Mouse (Mus musculus) C2C12 (cell line): ENCODE data around the gene Doc2b. TPM values are rescaled to one million over a fixed set of nuclear protein-coding genes. Genes with fewer than 3 reads are reported as not detected.

Experiments
- H3K27me3 ChIP-seq: one replicate; pipeline ENCODE4 v1.6.1; 2011; ENCODE audit not compliant: control insufficient read depth, insufficient read depth, insufficient read length
- H3K36me3 ChIP-seq: one replicate; pipeline ENCODE4 v1.6.1; 2011; ENCODE audit not compliant: control insufficient read depth, insufficient read depth
- H3K4me3 ChIP-seq: one replicate; pipeline ENCODE4 v1.5.1; 2011; ENCODE audit warnings: mild to moderate bottlenecking, control low read depth; ENCODE audit not compliant: poor library complexity, insufficient read depth, severe bottlenecking
- H3K79me2 ChIP-seq: one replicate; pipeline ENCODE4 v1.6.1; 2011; ENCODE audit not compliant: control insufficient read depth, insufficient read depth
- H3K79me3 ChIP-seq: one replicate; pipeline ENCODE4 v1.6.1; 2011; ENCODE audit warnings: low read depth, control low read depth
- H3ac ChIP-seq: one replicate; pipeline ENCODE3; 2011; ENCODE audit warnings: low read depth; ENCODE audit not compliant: control insufficient read depth, insufficient read length
- CEBPB ChIP-seq: IDR thresholded peaks from one replicate; pipeline ENCODE4 v1.6.1; 2011; ENCODE audit warnings: low read depth, mild to moderate bottlenecking, control low read depth, moderate library complexity
- CTCF ChIP-seq: IDR thresholded peaks from one replicate; pipeline ENCODE4 v1.5.1; 2011; ENCODE audit not compliant: control insufficient read depth, insufficient read depth, insufficient read length
- FOSL1 ChIP-seq: IDR thresholded peaks from one replicate; pipeline ENCODE4 v1.8.0; 2011; ENCODE audit warnings: mild to moderate bottlenecking, low read length; ENCODE audit not compliant: poor library complexity, insufficient read depth, severe bottlenecking
- MAX ChIP-seq: IDR thresholded peaks from one replicate; pipeline ENCODE4 v1.6.1; 2011; ENCODE audit warnings: mild to moderate bottlenecking, control low read depth
- MYOD1 ChIP-seq: IDR thresholded peaks from one replicate; pipeline ENCODE4 v1.6.1; 2011; ENCODE audit warnings: low read depth; ENCODE audit not compliant: control insufficient read depth, insufficient read length
- MYOG ChIP-seq: IDR thresholded peaks from one replicate; pipeline ENCODE4 v1.6.1; 2011; ENCODE audit not compliant: control insufficient read depth, insufficient read length; ENCODE audit errors: extremely low read depth
- USF1 ChIP-seq: IDR thresholded peaks from one replicate; pipeline ENCODE4 v1.6.1; 2011; ENCODE audit warnings: low read depth, mild to moderate bottlenecking, control low read depth, moderate library complexity
- polyA plus RNA-seq: library from polyadenylated mRNA; unstranded; fragments of >200 nt; fragmentation: generic; extraction: Trizol; gene quantifications from one replicate; pipeline ENCODE4 v1.2.1, GENCODE M21; 2012; ENCODE audit warnings: missing spikeins

Gene Doc2b
- polyA plus RNA-seq, 1 experiment: 0.04 TPM

DNA sequence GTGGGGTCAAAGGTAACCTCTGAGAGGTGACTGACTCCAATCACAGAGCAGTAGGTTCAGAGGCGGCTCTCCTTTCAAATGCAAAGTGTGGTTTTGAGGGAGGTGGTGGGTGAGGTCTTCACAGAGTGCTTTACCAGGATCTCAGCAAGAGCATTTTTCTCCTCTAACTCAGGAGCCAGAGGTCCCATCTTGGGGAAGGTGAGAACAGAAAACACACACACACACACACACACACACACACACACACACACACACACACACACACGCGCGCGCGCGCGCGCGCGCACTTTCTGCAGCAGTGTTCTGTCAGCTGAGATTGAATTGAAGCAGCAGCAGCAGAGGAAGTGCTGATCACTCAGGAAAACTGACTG, 40.4 kb upstream of the Doc2b start:
- H3ac ChIP-seq: no peak overlapping the region
- H3K79me3 ChIP-seq: no peaks in the 10 kb centered on the region
- no peaks in the 10 kb centered on the region for H3K79me2 ChIP-seq
- TF ChIP-seq MYOG (no peak), MAX (no peak), MYOD1 (no peak), CEBPB (no peak), CTCF (no peak), FOSL1 (no peak), USF1 (no peak)
- peaks cover 28% of the 10 kb centered on the region for H3K27me3 ChIP-seq
- H3K36me3 ChIP-seq: no peaks in the 10 kb centered on the region
- H3K4me3 ChIP-seq: no peak overlapping the region

DNA sequence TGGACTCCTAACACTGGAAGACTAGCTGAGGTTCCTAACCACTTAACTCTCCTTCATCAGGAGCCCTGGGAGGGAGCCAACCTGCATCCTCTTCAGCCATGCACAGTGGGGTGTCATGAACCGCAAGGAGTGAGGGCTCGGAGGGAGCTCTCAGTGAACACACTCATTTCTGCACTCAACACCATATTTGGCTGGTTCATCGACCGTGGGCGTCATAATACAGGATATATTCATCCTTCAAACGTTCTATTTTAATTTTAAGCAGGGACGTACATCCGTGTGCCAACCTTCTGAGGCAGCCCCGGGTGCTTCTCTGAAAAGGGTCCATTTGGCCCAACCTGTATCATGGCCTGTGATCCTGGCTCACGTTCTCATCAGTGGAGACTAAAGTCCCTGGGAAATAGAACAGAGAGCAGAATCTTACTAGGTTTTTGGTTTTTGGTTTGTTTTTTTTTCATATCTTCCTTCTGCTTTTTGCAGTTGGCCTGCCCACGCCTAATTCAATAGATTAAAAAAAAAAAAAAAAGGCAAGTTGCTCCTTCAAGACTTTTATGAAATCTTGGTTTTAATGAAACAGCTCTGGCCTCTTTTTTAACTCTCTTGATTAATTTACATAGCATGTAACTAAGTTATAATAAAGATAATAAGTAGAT, 39.9 kb upstream of the Doc2b start:
- TF ChIP-seq CTCF (no peak), MYOD1 (no peak), MAX (no peak), CEBPB (no peak), MYOG (no peak), FOSL1 (no peak), USF1 (no peak)
- Histone ChIP-seq H3K79me2 (no peaks in the 10 kb centered on the region), H3K4me3 (no peak overlapping the region), H3K36me3 (no peaks in the 10 kb centered on the region), H3ac (no peak overlapping the region), H3K79me3 (no peaks in the 10 kb centered on the region), H3K27me3 (peaks cover 27% of the 10 kb centered on the region)

DNA sequence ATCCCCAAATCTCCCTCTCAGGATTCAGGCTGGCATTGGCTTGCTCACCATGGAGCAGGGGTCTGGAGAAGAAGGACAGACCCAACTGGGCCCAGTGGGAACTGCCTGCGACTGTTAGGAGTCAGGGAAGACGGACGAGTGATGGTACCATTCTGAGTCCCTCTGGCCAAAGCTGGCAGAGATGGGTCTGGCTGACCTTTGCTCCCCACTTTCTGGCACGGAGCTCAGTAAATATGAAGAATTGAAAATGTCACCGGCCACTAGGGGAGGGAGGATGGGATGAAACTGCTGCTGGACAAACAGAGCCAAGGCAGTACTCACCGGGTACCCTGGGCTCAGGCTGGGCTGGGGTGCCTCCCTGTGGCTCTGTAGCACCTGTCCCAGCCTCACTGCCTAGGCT, 37.2 kb upstream of the Doc2b start:
- TF ChIP-seq MAX (no peak), USF1 (no peak), FOSL1 (no peak), MYOD1 (no peak), MYOG (no peak), CTCF (no peak), CEBPB (no peak)
- Histone ChIP-seq H3ac (no peak overlapping the region), H3K27me3 (peaks cover 9% of the 10 kb centered on the region), H3K36me3 (no peaks in the 10 kb centered on the region), H3K79me2 (no peaks in the 10 kb centered on the region), H3K79me3 (no peaks in the 10 kb centered on the region), H3K4me3 (no peak overlapping the region)

DNA sequence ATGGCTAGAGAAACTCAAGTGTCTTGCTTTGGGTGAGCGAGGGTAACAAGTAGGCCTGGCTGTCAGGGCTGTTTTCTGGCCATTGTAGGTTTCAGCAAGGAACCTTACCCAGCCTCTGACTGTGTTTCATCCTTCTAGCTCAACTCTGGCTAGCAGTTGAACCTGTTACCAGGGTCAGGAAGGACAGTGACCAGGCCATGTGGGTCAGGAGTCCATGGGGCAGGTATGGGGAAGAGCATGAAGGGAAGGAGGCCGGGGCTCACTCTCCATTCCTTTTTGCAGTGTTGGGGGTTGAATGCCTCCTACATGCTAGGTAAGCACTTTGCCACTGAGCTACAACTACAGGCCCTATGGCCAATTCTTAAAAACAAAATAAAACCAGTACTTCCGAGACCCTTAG, 34.5 kb upstream of the Doc2b start:
- Histone ChIP-seq H3ac (no peak overlapping the region), H3K4me3 (no peak overlapping the region), H3K27me3 (peaks cover 3% of the 10 kb centered on the region), H3K36me3 (no peaks in the 10 kb centered on the region), H3K79me2 (no peaks in the 10 kb centered on the region), H3K79me3 (no peaks in the 10 kb centered on the region)
- no peak for TF ChIP-seq USF1
- TF ChIP-seq MAX: no peak
- TF ChIP-seq CEBPB: no peak

DNA sequence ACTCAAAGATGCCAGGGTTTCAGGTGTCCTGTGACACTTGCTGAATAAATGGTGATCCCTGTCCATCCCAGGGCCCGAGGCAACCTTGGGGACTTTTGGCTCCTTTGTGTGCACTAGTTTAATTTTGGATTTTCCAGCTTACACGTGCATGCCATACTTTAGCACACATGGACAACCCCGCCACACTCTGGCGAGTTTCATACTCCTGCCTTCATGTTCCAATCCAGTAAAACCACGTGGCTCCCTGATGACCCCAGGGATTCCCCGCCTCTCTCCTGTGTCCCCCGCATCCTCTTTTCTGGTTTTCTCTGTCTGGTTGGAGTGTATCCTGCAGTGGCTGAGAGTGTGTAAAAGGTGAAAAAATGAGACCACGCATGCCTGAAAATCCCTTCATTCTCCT, 31.6 kb upstream of the Doc2b start:
- H3K79me2 ChIP-seq: no peaks in the 10 kb centered on the region
- TF ChIP-seq MYOG: no peak
- TF ChIP-seq CTCF: no peak
- TF ChIP-seq CEBPB: no peak
- no peak for TF ChIP-seq FOSL1
- TF ChIP-seq MAX: no peak
- TF ChIP-seq USF1: no peak
- no peak for TF ChIP-seq MYOD1
- H3K36me3 ChIP-seq: no peaks in the 10 kb centered on the region
- no peak overlapping the region for H3K4me3 ChIP-seq
- no peaks in the 10 kb centered on the region for H3K79me3 ChIP-seq
- H3ac ChIP-seq: no peak overlapping the region
- H3K27me3 ChIP-seq: peaks cover 12% of the 10 kb centered on the region

DNA sequence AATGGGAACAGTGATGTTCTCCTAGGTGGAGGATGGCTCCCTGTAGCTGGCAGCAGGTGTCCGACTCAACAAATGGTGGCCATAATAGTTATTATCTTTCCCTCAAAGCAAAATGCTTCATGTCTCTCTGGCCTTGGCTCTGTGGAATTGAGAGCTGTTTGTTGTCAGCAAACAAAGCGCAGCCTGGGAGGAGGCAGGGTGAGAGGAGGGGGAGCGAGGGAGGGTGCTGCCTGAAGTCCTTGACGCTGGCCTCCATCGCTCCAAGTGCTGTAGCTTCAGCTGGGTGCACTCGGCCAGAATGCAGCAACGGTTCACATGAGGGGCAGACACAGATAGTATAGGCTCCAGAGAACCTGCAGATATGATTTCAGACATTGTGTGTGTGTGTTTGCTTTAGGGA, 27.7 kb upstream of the Doc2b start:
- Histone ChIP-seq H3K79me2 (no peaks in the 10 kb centered on the region), H3ac (no peak overlapping the region), H3K36me3 (no peaks in the 10 kb centered on the region), H3K27me3 (peaks cover 10% of the 10 kb centered on the region), H3K4me3 (no peak overlapping the region), H3K79me3 (no peaks in the 10 kb centered on the region)
- no peak for TF ChIP-seq CEBPB
- TF ChIP-seq MAX: no peak
- TF ChIP-seq CTCF: no peak
- no peak for TF ChIP-seq MYOG
- no peak for TF ChIP-seq USF1
- TF ChIP-seq MYOD1: no peak
- no peak for TF ChIP-seq FOSL1
